Mouse (Mus musculus) stomach, postnatal 0 days (tissue): ENCODE data around the gene Sec11a.

ENCODE experiments used
- CTCF ChIP-seq: IDR thresholded peaks from 2 replicates; pipeline ENCODE4 v1.5.1; 2016; ENCODE audit warnings: antibody characterized with exemption, low read depth, mild to moderate bottlenecking, moderate library complexity
- EP300 ChIP-seq: optimal IDR thresholded peaks from 2 replicates; pipeline ENCODE3; 2016; ENCODE audit warnings: antibody characterized with exemption

- TF ChIP-seq EP300 (no peak), CTCF (no peak)
These were observed 58.5 kb downstream of the Sec11a start for GRCm38 (mm10) chr7:80889021-80889511.
